Mouse (Mus musculus): ENCODE results near the gene B430306N03Rik. TPM values are rescaled to one million over a fixed set of nuclear protein-coding genes. Genes with fewer than 3 reads are reported as not detected.

Gene B430306N03Rik
- total and polyA plus RNA-seq, 2 experiments from 2014 or later, result 0.18 to 0.23 TPM

DNA sequence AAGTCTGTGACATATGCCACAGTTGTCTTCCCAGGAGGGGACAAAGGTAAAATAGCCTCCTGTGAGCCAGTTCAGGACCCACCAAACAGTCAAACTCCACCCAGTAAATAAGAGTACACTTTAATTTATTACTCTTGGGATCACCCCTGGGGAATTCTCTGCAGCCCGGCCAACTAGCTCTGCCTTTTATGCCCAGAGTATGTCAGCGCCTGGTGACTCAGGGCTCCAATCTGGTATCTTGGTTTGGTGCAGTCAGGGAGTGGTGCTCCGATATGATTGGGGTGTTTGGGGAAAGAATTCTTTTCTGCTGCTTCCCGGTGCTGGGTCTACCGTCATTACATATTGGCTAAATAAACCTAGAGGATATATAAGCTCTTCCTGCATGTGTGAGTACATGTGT lies 50.9 kb downstream of the B430306N03Rik start:
- Histone ChIP-seq H3K36me3 (replicated peaks; ENCODE audit: control insufficient read depth, insufficient read depth, low read length) (no peaks in the 10 kb centered on the region), H3K9ac (replicated peaks; ENCODE audit: low read depth, low read length) (no peak overlapping the region), H3K27me3 (ENCODE audit: control insufficient read depth, insufficient read depth, low read length) (no peaks in the 10 kb centered on the region), H3K9me3 (replicated peaks; ENCODE audit: control insufficient read depth, low read length) (no peaks in the 10 kb centered on the region), H3K4me1 (ENCODE audit: control insufficient read depth, insufficient read depth) (peaks cover 18% of the 10 kb centered on the region), H3K4me2 (ENCODE audit: low read depth, low read length) (no peak overlapping the region), H3K27ac (ENCODE audit: low read depth) (no peak overlapping the region), H3K4me3 (ENCODE audit: low read depth, low read length) (no peak overlapping the region)
- DNase-seq (ENCODE audit: low spot score) (no peak), ATAC-seq (ENCODE audit: insufficient read depth, low read depth) (no peak)
- no peak for TF ChIP-seq CTCF (IDR thresholded peaks at IDR 0.05; ENCODE audit: low read depth)
- no peak for TF ChIP-seq EP300 (IDR thresholded peaks at IDR 0.05; ENCODE audit: low read depth)
- WGBS, result 56% methylated on average over 5 of the region's 5 CpGs

DNA sequence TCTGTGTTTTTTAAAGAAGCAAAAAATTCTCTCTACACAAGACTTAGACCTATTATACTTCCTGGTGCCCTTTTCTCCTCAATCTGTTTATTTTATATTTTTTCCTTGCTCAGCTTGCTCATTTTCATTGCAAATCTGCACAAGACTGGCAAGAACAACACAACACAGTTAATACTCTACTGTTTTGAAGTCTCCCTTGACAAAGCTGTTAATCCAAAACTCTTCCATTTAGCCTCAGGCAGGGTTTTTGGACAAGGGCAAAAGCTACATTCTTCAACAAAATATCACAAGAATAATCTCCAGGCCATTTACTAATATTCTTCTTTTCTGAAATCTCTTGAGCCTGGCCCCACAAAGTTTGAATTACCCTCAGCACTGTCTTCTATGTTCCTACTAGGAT lies 55.7 kb downstream of the B430306N03Rik start:
- TF ChIP-seq CTCF (IDR thresholded peaks at IDR 0.05; ENCODE audit: low read depth) (no peak), EP300 (IDR thresholded peaks at IDR 0.05; ENCODE audit: low read depth) (no peak)
- Histone ChIP-seq H3K4me3 (ENCODE audit: low read depth, low read length) (no peak overlapping the region), H3K4me1 (ENCODE audit: control insufficient read depth, insufficient read depth) (0 out of 2 replicates have a peak, but pooled peaks cover 2% of the 10 kb centered on the region)

DNA sequence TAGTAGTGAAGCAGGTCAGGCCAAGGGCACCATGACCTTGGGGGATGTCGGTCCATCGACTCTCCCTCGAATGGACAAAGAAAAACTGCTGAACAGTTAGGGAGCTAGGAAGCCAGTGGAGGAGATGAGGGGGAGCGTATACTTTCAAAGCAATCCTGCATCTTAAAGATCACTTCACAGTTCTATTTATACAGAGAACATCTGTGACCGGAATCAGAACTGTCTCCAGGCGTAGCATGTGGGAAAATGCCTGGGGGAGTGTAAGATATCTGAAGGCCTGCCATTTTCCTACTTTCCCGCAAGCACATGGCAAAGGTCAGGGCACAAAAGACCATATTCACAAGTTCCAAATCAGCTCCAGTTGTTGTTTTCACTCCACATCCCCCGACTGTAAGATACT lies 57.0 kb downstream of the B430306N03Rik start:
- no peak for ATAC-seq (ENCODE audit: insufficient read depth, low read depth)
- no peak overlapping the region for H3K4me2 ChIP-seq (ENCODE audit: low read depth, low read length)
- no peak for DNase-seq (ENCODE audit: low spot score)
- no peak overlapping the region for H3K4me3 ChIP-seq (ENCODE audit: low read depth, low read length)
- no peak for TF ChIP-seq CTCF (IDR thresholded peaks at IDR 0.05; ENCODE audit: low read depth)
- TF ChIP-seq EP300 (IDR thresholded peaks at IDR 0.05; ENCODE audit: low read depth), result no peak
- H3K27ac ChIP-seq (ENCODE audit: low read depth), result no peak overlapping the region
- no peak overlapping the region for H3K9ac ChIP-seq (replicated peaks; ENCODE audit: low read depth, low read length)
- H3K27me3 ChIP-seq (ENCODE audit: control insufficient read depth, insufficient read depth, low read length), result no peaks in the 10 kb centered on the region
- H3K36me3 ChIP-seq (replicated peaks; ENCODE audit: control insufficient read depth, insufficient read depth, low read length), result no peaks in the 10 kb centered on the region
- 67% methylated on average over 8 of the region's 8 CpGs for WGBS
- no peaks in the 10 kb centered on the region for H3K4me1 ChIP-seq (ENCODE audit: control insufficient read depth, insufficient read depth)
- no peaks in the 10 kb centered on the region for H3K9me3 ChIP-seq (replicated peaks; ENCODE audit: control insufficient read depth, low read length)

More for the DNA sequence above, 55.7 kb downstream of the B430306N03Rik start:
- no peak overlapping the region for H3K9ac ChIP-seq (replicated peaks; ENCODE audit: low read depth, low read length)
- no peaks in the 10 kb centered on the region for H3K27me3 ChIP-seq (ENCODE audit: control insufficient read depth, insufficient read depth, low read length)
- H3K27ac ChIP-seq (ENCODE audit: low read depth), result no peak overlapping the region
- H3K4me2 ChIP-seq (ENCODE audit: low read depth, low read length), result no peak overlapping the region
- DNase-seq (ENCODE audit: low spot score) (no peak), ATAC-seq (ENCODE audit: insufficient read depth, low read depth) (no peak)
- no peaks in the 10 kb centered on the region for H3K36me3 ChIP-seq (replicated peaks; ENCODE audit: control insufficient read depth, insufficient read depth, low read length)
- no peaks in the 10 kb centered on the region for H3K9me3 ChIP-seq (replicated peaks; ENCODE audit: control insufficient read depth, low read length)

DNA sequence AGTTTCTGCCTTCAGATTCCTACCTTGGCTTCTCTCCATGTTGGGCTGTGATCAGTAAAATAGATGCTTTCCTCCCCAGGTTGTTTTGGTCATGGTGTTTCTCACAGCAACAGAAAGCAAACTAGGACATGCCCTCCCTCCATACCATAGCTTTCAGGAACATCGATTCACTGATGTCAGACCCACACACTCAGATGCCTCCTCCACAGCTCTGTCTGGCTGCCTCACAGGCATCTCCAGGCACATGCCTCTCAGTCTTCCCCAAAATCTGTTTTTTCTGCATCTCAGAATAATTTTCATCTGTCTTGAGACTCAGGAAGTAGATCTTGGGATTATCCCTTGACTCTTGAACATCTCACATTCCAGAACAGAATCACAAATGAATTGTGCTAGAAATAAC lies 60.2 kb downstream of the B430306N03Rik start:
- WGBS, result 80% methylated on average over 1 of the region's 1 CpGs
- DNase-seq (ENCODE audit: low spot score) (no peak), ATAC-seq (ENCODE audit: insufficient read depth, low read depth) (no peak)
- no peak overlapping the region for H3K4me2 ChIP-seq (ENCODE audit: low read depth, low read length)
- no peak overlapping the region for H3K27ac ChIP-seq (ENCODE audit: low read depth)
- H3K27me3 ChIP-seq (ENCODE audit: control insufficient read depth, insufficient read depth, low read length), result no peaks in the 10 kb centered on the region
- no peaks in the 10 kb centered on the region for H3K36me3 ChIP-seq (replicated peaks; ENCODE audit: control insufficient read depth, insufficient read depth, low read length)
- no peaks in the 10 kb centered on the region for H3K9me3 ChIP-seq (replicated peaks; ENCODE audit: control insufficient read depth, low read length)
- H3K4me3 ChIP-seq (ENCODE audit: low read depth, low read length), result no peak overlapping the region
- TF ChIP-seq CTCF (IDR thresholded peaks at IDR 0.05; ENCODE audit: low read depth) (no peak), EP300 (IDR thresholded peaks at IDR 0.05; ENCODE audit: low read depth) (no peak)
- no peak overlapping the region for H3K9ac ChIP-seq (replicated peaks; ENCODE audit: low read depth, low read length)
- no peaks in the 10 kb centered on the region for H3K4me1 ChIP-seq (ENCODE audit: control insufficient read depth, insufficient read depth)

Other genes with a start within 250 kb of the B430306N03Rik start
- not detected in 2 replicates for gene 1700067P10Rik, start 226.8 kb upstream of the B430306N03Rik start, total RNA-seq (2014; rRNA removed; ENCODE audit: low replicate concordance)
- not detected in 2 replicates for gene 1700067P10Rik, start 226.8 kb upstream of the B430306N03Rik start, polyA plus RNA-seq (2015; fragmentation: Nextera tagmentation; extraction: Ambion mirVana)
- gene 9830107B12Rik, start 169.9 kb upstream of the B430306N03Rik start, total RNA-seq (2014; rRNA removed; ENCODE audit: low replicate concordance), result not detected in 2 replicates
- gene 9830107B12Rik, start 169.9 kb upstream of the B430306N03Rik start, polyA plus RNA-seq (2015; fragmentation: Nextera tagmentation; extraction: Ambion mirVana), result 0.08 TPM in 1 of 2 replicates, not detected in the other
- gene A530064D06Rik, start 148.9 kb upstream of the B430306N03Rik start, total RNA-seq (2014; rRNA removed; ENCODE audit: low replicate concordance), result not detected in 2 replicates
- gene A530064D06Rik, start 148.9 kb upstream of the B430306N03Rik start, polyA plus RNA-seq (2015; fragmentation: Nextera tagmentation; extraction: Ambion mirVana), result 0.08 and 0.23 TPM in 2 replicates
- 1.6 TPM in 1 of 2 replicates, not detected in the other for gene Trem1, start 83.4 kb upstream of the B430306N03Rik start, total RNA-seq (2014; rRNA removed; ENCODE audit: low replicate concordance)
- 0.04 TPM in 2 replicates for gene Trem1, start 83.4 kb upstream of the B430306N03Rik start, polyA plus RNA-seq (2015; fragmentation: Nextera tagmentation; extraction: Ambion mirVana)
- not detected in 2 replicates for gene Trem3, start 68.4 kb upstream of the B430306N03Rik start, total RNA-seq (2014; rRNA removed; ENCODE audit: low replicate concordance)
- 0.11 and 0.15 TPM in 2 replicates for gene Trem3, start 68.4 kb upstream of the B430306N03Rik start, polyA plus RNA-seq (2015; fragmentation: Nextera tagmentation; extraction: Ambion mirVana)
- 0.19 TPM in 1 of 2 replicates, not detected in the other for gene Treml4, start 51.8 kb upstream of the B430306N03Rik start, total RNA-seq (2014; rRNA removed; ENCODE audit: low replicate concordance)
- 0.36 and 0.44 TPM in 2 replicates for gene Treml4, start 51.8 kb upstream of the B430306N03Rik start, polyA plus RNA-seq (2015; fragmentation: Nextera tagmentation; extraction: Ambion mirVana)
- gene Treml2, start 16.6 kb upstream of the B430306N03Rik start, total RNA-seq (2014; rRNA removed; ENCODE audit: low replicate concordance), result 0.15 and 7.9 TPM in 2 replicates
- not detected in 2 replicates for gene Treml2, start 16.6 kb upstream of the B430306N03Rik start, polyA plus RNA-seq (2015; fragmentation: Nextera tagmentation; extraction: Ambion mirVana)
- gene Trem2, start 30.3 kb downstream of the B430306N03Rik start, total RNA-seq (2014; rRNA removed; ENCODE audit: low replicate concordance), result 1.2 and 3.5 TPM in 2 replicates
- gene Trem2, start 30.3 kb downstream of the B430306N03Rik start, polyA plus RNA-seq (2015; fragmentation: Nextera tagmentation; extraction: Ambion mirVana), result 2.7 and 3.5 TPM in 2 replicates
- 2.9 TPM in 1 of 2 replicates, not detected in the other for gene Treml1, start 43.8 kb downstream of the B430306N03Rik start, total RNA-seq (2014; rRNA removed; ENCODE audit: low replicate concordance)
- gene Treml1, start 43.8 kb downstream of the B430306N03Rik start, polyA plus RNA-seq (2015; fragmentation: Nextera tagmentation; extraction: Ambion mirVana), result 0.44 and 0.57 TPM in 2 replicates
- gene Nfya, start 93.8 kb downstream of the B430306N03Rik start, total RNA-seq (2014; rRNA removed; ENCODE audit: low replicate concordance), result 19.0 and 27.4 TPM in 2 replicates
- 4.7 and 5.5 TPM in 2 replicates for gene Nfya, start 93.8 kb downstream of the B430306N03Rik start, polyA plus RNA-seq (2015; fragmentation: Nextera tagmentation; extraction: Ambion mirVana)
- 7.1 and 12.9 TPM in 2 replicates for gene Oard1, start 93.9 kb downstream of the B430306N03Rik start, total RNA-seq (2014; rRNA removed; ENCODE audit: low replicate concordance)
- 30.3 and 31.4 TPM in 2 replicates for gene Oard1, start 93.9 kb downstream of the B430306N03Rik start, polyA plus RNA-seq (2015; fragmentation: Nextera tagmentation; extraction: Ambion mirVana)
- gene Apobec2, start 116.8 kb downstream of the B430306N03Rik start, total RNA-seq (2014; rRNA removed; ENCODE audit: low replicate concordance), result 319 and 325 TPM in 2 replicates
- gene Apobec2, start 116.8 kb downstream of the B430306N03Rik start, polyA plus RNA-seq (2015; fragmentation: Nextera tagmentation; extraction: Ambion mirVana), result 265 and 267 TPM in 2 replicates
- not detected in 2 replicates for gene Tspo2, start 135.4 kb downstream of the B430306N03Rik start, total RNA-seq (2014; rRNA removed; ENCODE audit: low replicate concordance)
- 0.63 and 0.75 TPM in 2 replicates for gene Tspo2, start 135.4 kb downstream of the B430306N03Rik start, polyA plus RNA-seq (2015; fragmentation: Nextera tagmentation; extraction: Ambion mirVana)
- 1.4 TPM in 1 of 2 replicates, not detected in the other for gene Unc5cl, start 138.8 kb downstream of the B430306N03Rik start, total RNA-seq (2014; rRNA removed; ENCODE audit: low replicate concordance)
- gene Unc5cl, start 138.8 kb downstream of the B430306N03Rik start, polyA plus RNA-seq (2015; fragmentation: Nextera tagmentation; extraction: Ambion mirVana), result 0.14 TPM in 1 of 2 replicates, not detected in the other

Measured in heart, postnatal 0 days (tissue).